Mouse (Mus musculus) ES-Bruce4 (cell line): ENCODE data around the gene Os9. TPM values are rescaled to one million over a fixed set of nuclear protein-coding genes. Genes with fewer than 3 reads are reported as not detected.

ENCODE experiments used
- H3K27ac ChIP-seq: 2 replicates; pipeline ENCODE4 v1.5.1; 2012; ENCODE audit warnings: low read length, inconsistent platforms; ENCODE audit not compliant: insufficient read depth
- H3K27me3 ChIP-seq: 2 replicates; pipeline ENCODE4 v1.6.1; 2012; ENCODE audit warnings: mild to moderate bottlenecking, low read length, inconsistent platforms; ENCODE audit not compliant: control insufficient read depth, poor library complexity, insufficient read depth, severe bottlenecking
- H3K36me3 ChIP-seq: 2 replicates; pipeline ENCODE4 v1.6.1; 2012; ENCODE audit warnings: inconsistent platforms, mild to moderate bottlenecking, low read length, moderate library complexity; ENCODE audit not compliant: control insufficient read depth, poor library complexity, insufficient read depth, severe bottlenecking
- H3K4me1 ChIP-seq: one replicate; pipeline ENCODE4 v1.8.1; 2011; ENCODE audit warnings: low read length; ENCODE audit not compliant: control insufficient read depth, insufficient read depth
- H3K4me3 ChIP-seq: 2 replicates; pipeline ENCODE4 v1.5.1; 2011; ENCODE audit warnings: low read depth, mild to moderate bottlenecking, low read length
- H3K9ac ChIP-seq: 2 replicates; pipeline ENCODE4 v1.6.1; 2012; ENCODE audit warnings: low read depth, mild to moderate bottlenecking, inconsistent platforms; ENCODE audit not compliant: poor library complexity, severe bottlenecking
- H3K9me3 ChIP-seq: replicated peaks from 2 replicates; pipeline ENCODE4 v1.6.1; 2012; ENCODE audit warnings: mild to moderate bottlenecking, low read length, inconsistent platforms; ENCODE audit not compliant: control insufficient read depth, poor library complexity, insufficient read depth, severe bottlenecking
- CTCF ChIP-seq: IDR thresholded peaks from one replicate; pipeline ENCODE4 v1.8.1; 2011; ENCODE audit warnings: low read depth, low read length
- EP300 ChIP-seq: IDR thresholded peaks from 2 replicates; pipeline ENCODE4 v1.6.1; 2011; ENCODE audit warnings: low read depth, low read length; ENCODE audit not compliant: insufficient read depth
- POLR2A ChIP-seq: IDR thresholded peaks from one replicate; pipeline ENCODE4 v1.8.1; 2011; ENCODE audit warnings: low read length; ENCODE audit not compliant: insufficient read depth
- polyA plus RNA-seq: library from polyadenylated mRNA; stranded (reverse); fragments of >200 nt; gene quantifications from 2 replicates; pipeline ENCODE4 v1.2.4, GENCODE M21; 2011; ENCODE audit warnings: low read depth; ENCODE audit not compliant: missing spikeins, insufficient read depth, insufficient read length

The Os9 gene
- polyA plus RNA-seq, 1 experiment = 16.7 TPM

- Histone ChIP-seq H3K4me3 (no peak overlapping the region), H3K27me3 (no peaks in the 10 kb centered on the region), H3K9me3 (no peaks in the 10 kb centered on the region), H3K9ac (peak overlapping the region; percentile 29; the same call in 1 of the 2 replicates), H3K36me3 (no peaks in the 10 kb centered on the region), H3K4me1 (peaks cover 3% of the 10 kb centered on the region), H3K27ac (no peak overlapping the region)
- peak; percentile 60 for TF ChIP-seq EP300
- TF ChIP-seq CTCF = no peak
Measured at GRCm38 (mm10) chr10:127129431-127129830, 8.5 kb upstream of the Os9 start.

- no peak overlapping the region for H3K4me3 ChIP-seq
- no peaks in the 10 kb centered on the region for H3K9me3 ChIP-seq
- no peaks in the 10 kb centered on the region for H3K36me3 ChIP-seq
- H3K4me1 ChIP-seq = peaks cover 3% of the 10 kb centered on the region
- TF ChIP-seq POLR2A = no peak
- TF ChIP-seq EP300 = no peak
- TF ChIP-seq CTCF = no peak
- no peak overlapping the region for H3K27ac ChIP-seq
- H3K9ac ChIP-seq = no peak overlapping the region
- no peaks in the 10 kb centered on the region for H3K27me3 ChIP-seq
Measured at GRCm38 (mm10) chr10:127127711-127128279, 6.9 kb upstream of the Os9 start.

- TF ChIP-seq POLR2A = no peak
- no peak for TF ChIP-seq EP300
- no peak for TF ChIP-seq CTCF
- no peak overlapping the region for H3K27ac ChIP-seq
- H3K4me3 ChIP-seq = no peak overlapping the region
- H3K9ac ChIP-seq = no peak overlapping the region
- no peaks in the 10 kb centered on the region for H3K9me3 ChIP-seq
- no peaks in the 10 kb centered on the region for H3K27me3 ChIP-seq
- peaks cover 2% of the 10 kb centered on the region for H3K4me1 ChIP-seq
- H3K36me3 ChIP-seq = no peaks in the 10 kb centered on the region
Measured at GRCm38 (mm10) chr10:127126579-127126978, 5.6 kb upstream of the Os9 start.

GRCm38 (mm10) chr10:127125210-127126001 is 4.5 kb upstream of the Os9 start:
- Histone ChIP-seq H3K4me1 (no peaks in the 10 kb centered on the region), H3K27me3 (no peaks in the 10 kb centered on the region), H3K27ac (no peak overlapping the region), H3K4me3 (no peak overlapping the region), H3K9me3 (no peaks in the 10 kb centered on the region), H3K36me3 (no peaks in the 10 kb centered on the region), H3K9ac (no peak overlapping the region)
- TF ChIP-seq EP300 (no peak), CTCF (peak; percentile 69)

- H3K27me3 ChIP-seq = no peaks in the 10 kb centered on the region
- H3K9ac ChIP-seq = peak overlapping the region; percentile 10
- H3K4me3 ChIP-seq = peak overlapping the region; percentile 65
- H3K9me3 ChIP-seq = no peaks in the 10 kb centered on the region
- H3K4me1 ChIP-seq = no peaks in the 10 kb centered on the region
- H3K27ac ChIP-seq = 0 out of 2 replicates have a peak overlapping the region, but pooled peaks have one; percentile 26
- H3K36me3 ChIP-seq = peaks cover 4% of the 10 kb centered on the region; the same call in 1 of the 2 replicates
- no peak for TF ChIP-seq POLR2A
- peak; percentile 47 for TF ChIP-seq CTCF
- no peak for TF ChIP-seq EP300
Measured at GRCm38 (mm10) chr10:127123436-127123805, 2.5 kb upstream of the Os9 start.

GRCm38 (mm10) chr10:127122784-127123435 is 2.0 kb upstream of the Os9 start:
- peak overlapping the region; percentile 65 for H3K4me3 ChIP-seq
- H3K27me3 ChIP-seq = no peaks in the 10 kb centered on the region
- H3K9me3 ChIP-seq = no peaks in the 10 kb centered on the region
- peak overlapping the region; percentile 10 for H3K9ac ChIP-seq
- TF ChIP-seq CTCF (no peak), EP300 (no peak), POLR2A (peak; percentile 86)
- H3K27ac ChIP-seq = peak overlapping the region; percentile 65
- no peaks in the 10 kb centered on the region for H3K4me1 ChIP-seq
- H3K36me3 ChIP-seq = peaks cover 4% of the 10 kb centered on the region; the same call in 1 of the 2 replicates
